Comparison of ENCODE assay signal across 8 mouse cellular contexts in the genomic region with DNA sequence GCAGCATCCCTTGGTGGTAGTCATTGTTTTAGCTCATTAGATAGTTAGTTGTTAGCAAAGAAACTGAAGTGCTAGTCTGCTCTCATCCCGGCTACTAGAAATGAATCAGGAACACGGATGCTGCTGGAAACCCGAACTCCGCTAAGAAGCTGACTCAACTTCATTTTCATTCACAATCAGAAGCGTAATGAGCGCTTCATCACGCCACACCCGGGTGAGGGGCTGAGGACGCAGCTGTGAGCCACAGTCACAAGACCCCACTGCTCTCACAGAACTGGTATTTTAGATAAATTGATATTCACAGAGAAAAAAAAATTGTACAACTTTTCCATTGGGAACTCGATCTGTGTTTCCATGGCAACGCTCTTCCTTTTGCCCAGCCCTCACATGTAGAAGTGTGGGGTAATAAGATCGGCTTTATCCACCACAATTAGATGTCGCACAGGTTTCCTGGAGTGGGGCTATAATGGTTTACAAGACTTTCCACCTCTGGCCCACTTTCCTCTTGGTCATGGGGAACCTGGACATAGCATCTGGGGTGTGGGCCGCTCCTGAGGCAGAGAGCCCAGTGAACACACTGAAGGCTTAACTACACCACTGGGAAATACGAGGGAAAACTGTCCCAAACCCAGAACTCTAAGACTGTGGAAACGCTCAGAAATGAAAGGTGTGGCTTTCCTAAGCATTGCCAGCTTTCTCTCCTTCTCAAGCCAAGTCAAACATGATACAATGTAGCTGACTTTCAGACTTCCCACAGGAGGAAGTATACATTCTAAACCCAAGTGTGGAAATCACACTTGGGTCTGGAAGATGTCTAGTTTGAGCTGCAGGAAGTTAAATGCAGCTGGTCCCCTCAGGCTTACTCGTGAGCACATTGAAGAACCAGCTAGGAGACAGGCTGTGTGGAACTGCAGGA. TPM values are rescaled to one million over a fixed set of nuclear protein-coding genes. Genes with fewer than 3 reads are reported as not detected.
A peak's percentile ranks its signal among the peaks of the same experiment; 100 is the strongest.
DNase-seq lines count a peak whose midpoint lies in the region; ATAC-seq and TF ChIP-seq lines count a peak whose summit lies in the region.

No protein-coding gene starts in this region.

- no peaks in the 10 kb centered on the region for H3K79me2 ChIP-seq in myocyte (ENCODE audit: control insufficient read depth, insufficient read depth)

- TF ChIP-seq POLR2A in lung, adult 2 months (IDR thresholded peaks at IDR 0.05; ENCODE audit: borderline replicate concordance, extremely low read depth, low read depth, low read length), result no peak
- TF ChIP-seq POLR2A in myocyte (IDR thresholded peaks at IDR 0.05; ENCODE audit: insufficient read length, low read depth), result no peak

- no peaks in the 10 kb centered on the region for H3K9me3 ChIP-seq in lung, embryonic 16.5 days (ENCODE audit: control insufficient read depth, low read length)
- no peaks in the 10 kb centered on the region for H3K9me3 ChIP-seq in heart, embryonic 16.5 days (replicated peaks; ENCODE audit: control insufficient read depth, low read length)

- H3K4me2 ChIP-seq in lung, embryonic 16.5 days (ENCODE audit: low read depth, low read length), result no peak overlapping the region
- no peak overlapping the region for H3K4me2 ChIP-seq in heart, embryonic 16.5 days (ENCODE audit: low read depth, low read length)
- peak overlapping the region; percentile 64 for H3K4me2 ChIP-seq in myocyte (ENCODE audit: low read depth)

- H3K4me1 ChIP-seq in lung, embryonic 16.5 days (replicated peaks; ENCODE audit: control insufficient read depth, insufficient read depth, low read length), result peaks cover 35% of the 10 kb centered on the region
- no peaks in the 10 kb centered on the region; the same call in 1 of the 2 replicates for H3K4me1 ChIP-seq in lung, adult 2 months (ENCODE audit: control insufficient read depth, insufficient read depth, low read length)
- H3K4me1 ChIP-seq in heart, embryonic 16.5 days (ENCODE audit: control insufficient read depth, insufficient read depth, low read length), result peaks cover 12% of the 10 kb centered on the region; the same call in 1 of the 2 replicates

- no peaks in the 10 kb centered on the region for H3K36me3 ChIP-seq in lung, embryonic 16.5 days (ENCODE audit: control insufficient read depth, insufficient read depth, low read length)
- H3K36me3 ChIP-seq in heart, embryonic 16.5 days (ENCODE audit: control insufficient read depth, insufficient read depth), result no peaks in the 10 kb centered on the region
- no peaks in the 10 kb centered on the region for H3K36me3 ChIP-seq in myocyte (ENCODE audit: control insufficient read depth, insufficient read depth)

- DNase-seq in gastrocnemius, adult 2 months, result peak; percentile 35
- no peak for DNase-seq in gastrocnemius, adult 18-20 months (ENCODE audit: low spot score)
- no peak for DNase-seq in lung, adult 2 months
- no peak for DNase-seq in cerebellum, adult 8-10 months
- DNase-seq in spleen, postnatal 10 days (ENCODE audit: low spot score in 2 of 2), result no peak

- TF ChIP-seq CTCF in gastrocnemius, adult 2 months (IDR thresholded peaks at IDR 0.05), result no peak
- TF ChIP-seq CTCF in lung, adult 2 months (IDR thresholded peaks at IDR 0.05; ENCODE audit: insufficient read depth, low read length), result no peak

- 50% methylated on average over 17 of the region's 17 CpGs for WGBS in lung, embryonic 16.5 days
- WGBS in lung, adult 2 months, result 63% methylated on average over 17 of the region's 17 CpGs
- 66% methylated on average over 17 of the region's 17 CpGs for WGBS in heart, embryonic 16.5 days

- no peak overlapping the region for H3ac ChIP-seq in myocyte (ENCODE audit: control insufficient read depth, insufficient read length)

- peak overlapping the region; percentile 38 for H3K27ac ChIP-seq in gastrocnemius, adult 2 months
- peak overlapping the region; percentile 17 for H3K27ac ChIP-seq in lung, embryonic 16.5 days (ENCODE audit: low read length)
- H3K27ac ChIP-seq in heart, embryonic 16.5 days (ENCODE audit: low read length), result peak overlapping the region; percentile 57

- H3K4me3 ChIP-seq in gastrocnemius, adult 2 months, result no peak overlapping the region
- no peak overlapping the region for H3K4me3 ChIP-seq in lung, embryonic 16.5 days (ENCODE audit: low read length)
- no peak overlapping the region for H3K4me3 ChIP-seq in lung, adult 2 months (replicated peaks; ENCODE audit: extremely low read depth, low read depth, low read length)
- H3K4me3 ChIP-seq in heart, embryonic 16.5 days (ENCODE audit: low read length), result no peak overlapping the region
- no peak overlapping the region for H3K4me3 ChIP-seq in myocyte

- 0 out of 2 replicates have a peak, but pooled peaks have one; percentile 1 for ATAC-seq in lung, embryonic 16.5 days (ENCODE audit: low read depth)
- peak; percentile 21; the same call in 1 of the 2 replicates for ATAC-seq in heart, embryonic 16.5 days (replicated peaks; ENCODE audit: extremely low read depth, insufficient read depth, low FRiP score)

- intact Hi-C loops in gastrocnemius, adult 2 months (cut with DNase I), result loop anchor here (2.0 to 10.0 kb wide), 4 partner anchors 72 to 299 kb away; partner anchors contain the start of gene Sertad4

- no peaks in the 10 kb centered on the region for H3K27me3 ChIP-seq in lung, embryonic 16.5 days (ENCODE audit: control insufficient read depth, insufficient read depth, low read depth, low read length)
- H3K27me3 ChIP-seq in heart, embryonic 16.5 days (ENCODE audit: control insufficient read depth, insufficient read depth, low read length), result peaks cover 2% of the 10 kb centered on the region; the same call in 1 of the 2 replicates
- no peaks in the 10 kb centered on the region for H3K27me3 ChIP-seq in myocyte (ENCODE audit: control insufficient read depth, insufficient read depth, insufficient read length)

- H3K9ac ChIP-seq in lung, embryonic 16.5 days (ENCODE audit: low read length), result no peak overlapping the region
- no peak overlapping the region for H3K9ac ChIP-seq in heart, embryonic 16.5 days (ENCODE audit: low read length)

TF ChIP-seq in myocyte, 11 proteins besides CTCF, POLR2A, EP300 and RAD21:
- TF ChIP-seq USF1 (IDR thresholded peaks at IDR 0.05; ENCODE audit: low read depth) (no peak), SRF (IDR thresholded peaks at IDR 0.05; ENCODE audit: control insufficient read depth, insufficient read length, low read depth) (no peak), MYOG (IDR thresholded peaks at IDR 0.05; ENCODE audit: control insufficient read depth in 1 of 3, insufficient read depth in 1 of 3, insufficient read length in 2 of 3, low read depth in 2 of 3) (no peak), MAX (IDR thresholded peaks at IDR 0.05; ENCODE audit: low read depth) (no peak)

RNA-seq across cellular contexts. Expression of gene Hhat, which starts 14.3 kb away (rescaled TPM):
- under 1 TPM; 0.59 to 0.69 TPM for total RNA-seq in gastrocnemius, adult 2 months (2021)
- 1 to 10 TPM; 1.2 to 1.3 TPM for total RNA-seq in gastrocnemius, adult 18-20 months (2021)
- polyA plus RNA-seq in lung, embryonic 16.5 days (2015; fragmentation: Nextera tagmentation; extraction: Ambion mirVana), result 8.6 and 9.3 TPM in 2 replicates
- polyA plus RNA-seq in lung, adult 2 months (2012; rRNA removed), result 2.5 and 2.7 TPM in 2 replicates
- polyA plus RNA-seq in heart, embryonic 16.5 days (2015; fragmentation: Nextera tagmentation; extraction: Ambion mirVana), result 5.6 and 6.7 TPM in 2 replicates
- polyA plus RNA-seq in myocyte (2012; fragmentation: generic; extraction: Trizol), result 4.4 TPM
